Mouse (Mus musculus) intestine, postnatal 0 days (tissue): ENCODE data around the gene Ssrp1. TPM values are rescaled to one million over a fixed set of nuclear protein-coding genes. Genes with fewer than 3 reads are reported as not detected.
A peak's percentile ranks its signal among the peaks of the same experiment; 100 is the strongest.

ENCODE experiments used
- ATAC-seq: fragments of 200-750 bp; cut with Nextera tagmentation; 2 replicates; pipeline ENCODE4 v1.8.0; 2017; ENCODE audit warnings: mild to moderate bottlenecking, moderate TSS enrichment, moderate library complexity
- H3K27ac ChIP-seq: fragments of 300-500 bp; sonication (generic); 2 replicates; pipeline ENCODE4 v1.5.1; 2014; ENCODE audit warnings: mild to moderate bottlenecking, low read depth, low read length, moderate library complexity
- H3K27me3 ChIP-seq: fragments of 300-500 bp; sonication (generic); replicated peaks from 2 replicates; pipeline ENCODE4 v1.6.1; 2014; ENCODE audit warnings: low read length, mixed read lengths; ENCODE audit not compliant: control insufficient read depth, insufficient read depth
- H3K36me3 ChIP-seq: fragments of 300-500 bp; sonication (generic); 2 replicates; pipeline ENCODE4 v1.6.1; 2014; ENCODE audit warnings: mild to moderate bottlenecking, moderate library complexity; ENCODE audit not compliant: control insufficient read depth, insufficient read depth
- H3K4me1 ChIP-seq: fragments of 300-500 bp; sonication (generic); replicated peaks from 2 replicates; pipeline ENCODE4 v1.6.1; 2014; ENCODE audit warnings: antibody characterized with exemption, low read length, mixed read lengths; ENCODE audit not compliant: control insufficient read depth, insufficient read depth
- H3K4me2 ChIP-seq: fragments of 300-500 bp; sonication (generic); replicated peaks from 2 replicates; pipeline ENCODE4 v1.6.1; 2014; ENCODE audit warnings: low read depth, mild to moderate bottlenecking, moderate library complexity
- H3K4me3 ChIP-seq: fragments of 300-500 bp; sonication (generic); 2 replicates; pipeline ENCODE4 v1.5.1; 2014; ENCODE audit warnings: low read depth, low read length
- H3K9ac ChIP-seq: fragments of 300-500 bp; sonication (generic); 2 replicates; pipeline ENCODE4 v1.6.1; 2014; ENCODE audit warnings: mild to moderate bottlenecking, low read depth, low read length
- H3K9me3 ChIP-seq: fragments of 300-500 bp; sonication (generic); 2 replicates; pipeline ENCODE4 v1.6.1; 2016; ENCODE audit warnings: mixed run types; ENCODE audit not compliant: control insufficient read depth
- CTCF ChIP-seq: sonication (generic); IDR thresholded peaks from 2 replicates; pipeline ENCODE4 v1.5.1; 2016; ENCODE audit warnings: low read depth, mild to moderate bottlenecking, control low read depth, antibody characterized with exemption, moderate library complexity
- WGBS: fragments of 180-500 bp; shearing (Covaris S2); extraction: QIAGEN DNeasy Blood & Tissue Kit; methylation state at CpG from one replicate; pipeline ENCODE4 v1.1.7; 2014; 5-methylcytosine and 5-hydroxymethylcytosine counted together
- polyA plus RNA-seq: library from polyadenylated mRNA; unstranded; fragments of >200 nt; fragmentation: Nextera tagmentation; extraction: Ambion mirVana; gene quantifications from 2 replicates; pipeline ENCODE4 v1.2.1, GENCODE M21; 2015

The Ssrp1 gene
- polyA plus RNA-seq, 1 experiment from 2014 or later = 71.9 TPM

DNA sequence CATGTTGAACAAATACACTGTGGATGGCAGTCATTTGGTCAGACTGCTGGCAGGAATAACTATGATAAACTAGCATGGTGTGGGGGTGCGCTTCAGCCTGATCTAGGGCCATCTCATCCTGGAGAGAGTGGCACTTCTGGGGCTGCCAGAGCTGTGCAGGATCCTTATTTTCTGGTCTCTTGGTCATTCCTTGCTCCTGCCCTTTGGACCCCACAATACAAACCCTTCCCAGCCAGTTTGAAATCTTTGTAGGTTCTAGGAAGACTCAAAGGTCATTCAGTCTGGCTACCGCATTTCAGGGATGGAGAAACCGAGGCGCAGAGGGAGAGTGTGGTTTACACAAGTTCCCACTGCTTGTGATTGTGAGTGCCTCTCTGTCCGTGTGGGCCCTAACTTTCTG is 29.9 kb downstream of the Ssrp1 start:
- TF ChIP-seq CTCF = no peak
- H3K9ac ChIP-seq = no peak overlapping the region
- no peaks in the 10 kb centered on the region for H3K27me3 ChIP-seq
- WGBS = 77% methylated on average over 5 of the region's 5 CpGs
- H3K4me1 ChIP-seq = peaks cover 20% of the 10 kb centered on the region; the same call in 1 of the 2 replicates
- 0 out of 2 replicates have a peak, but pooled peaks have one; percentile 15 for ATAC-seq
- H3K9me3 ChIP-seq = no peaks in the 10 kb centered on the region
- H3K4me3 ChIP-seq = no peak overlapping the region
- no peak overlapping the region for H3K4me2 ChIP-seq
- peaks cover 63% of the 10 kb centered on the region for H3K36me3 ChIP-seq
- peak overlapping the region; percentile 54 for H3K27ac ChIP-seq

DNA sequence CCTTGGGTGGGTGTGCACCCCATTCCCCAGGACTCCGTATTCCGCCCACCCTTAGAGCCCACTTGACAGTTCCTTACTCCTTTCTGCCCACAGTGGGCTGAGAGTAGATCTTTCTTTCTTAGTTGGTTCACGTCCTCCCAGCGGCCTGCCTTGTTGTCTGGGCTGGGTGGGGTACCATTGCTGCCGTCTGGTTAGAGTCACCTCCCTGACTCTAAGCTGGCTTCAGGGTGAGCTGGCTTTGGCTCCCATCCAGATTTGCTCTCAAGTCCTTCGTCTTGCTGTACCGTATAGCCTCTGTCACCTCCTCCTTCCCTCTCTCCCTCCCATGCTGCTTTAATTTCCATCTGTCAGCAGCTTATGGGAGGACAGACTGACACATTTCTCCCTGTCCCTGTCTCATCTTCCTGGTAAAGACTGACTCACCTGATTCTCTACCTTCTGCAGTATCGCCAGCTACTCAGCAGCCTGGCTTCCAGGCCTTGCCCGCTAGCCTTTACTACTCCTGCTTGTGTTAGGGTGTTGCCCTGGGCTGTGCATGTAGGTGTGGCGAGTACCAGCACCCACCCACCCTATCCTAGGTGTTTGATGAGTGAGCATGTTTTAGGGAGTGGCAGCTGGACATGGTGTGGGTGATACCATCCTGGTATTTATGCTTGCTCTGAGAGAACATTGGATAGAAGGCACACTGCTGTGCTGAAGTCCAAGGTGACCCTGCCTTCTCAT is 31.0 kb downstream of the Ssrp1 start:
- Histone ChIP-seq H3K27ac (peak overlapping the region; percentile 54), H3K36me3 (peaks cover 60% of the 10 kb centered on the region), H3K4me3 (no peak overlapping the region), H3K9me3 (no peaks in the 10 kb centered on the region), H3K9ac (no peak overlapping the region), H3K4me2 (no peak overlapping the region), H3K4me1 (peaks cover 20% of the 10 kb centered on the region; the same call in 1 of the 2 replicates), H3K27me3 (no peaks in the 10 kb centered on the region)
- 43% methylated on average over 10 of the region's 10 CpGs for WGBS
- TF ChIP-seq CTCF = no peak
- peak; percentile 55 for ATAC-seq

DNA sequence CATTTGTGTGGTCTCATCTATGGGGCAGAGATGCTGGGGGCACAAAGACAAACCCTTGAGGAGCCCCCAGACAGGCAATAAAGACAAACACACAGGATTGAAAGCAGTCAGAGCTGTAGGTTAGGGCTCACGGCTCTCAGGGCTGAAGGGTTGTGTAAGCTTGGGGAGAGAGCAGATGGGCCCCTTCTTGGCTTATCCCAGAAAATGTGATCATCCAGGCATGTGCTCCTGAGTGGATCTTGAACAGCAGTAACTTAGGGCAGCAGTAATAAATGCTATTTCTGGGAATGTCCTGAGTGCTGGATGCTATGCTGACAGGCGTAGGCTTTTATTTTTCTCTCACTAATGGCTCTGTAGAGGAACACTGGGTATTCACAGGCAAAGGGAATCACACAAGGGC is 31.6 kb downstream of the Ssrp1 start:
- ATAC-seq = peak; percentile 12; the same call in 1 of the 2 replicates
- no peak for TF ChIP-seq CTCF
- Histone ChIP-seq H3K9me3 (no peaks in the 10 kb centered on the region), H3K4me1 (peaks cover 20% of the 10 kb centered on the region; the same call in 1 of the 2 replicates), H3K27me3 (no peaks in the 10 kb centered on the region), H3K4me2 (no peak overlapping the region), H3K4me3 (no peak overlapping the region), H3K27ac (peak overlapping the region; percentile 54; the same call in 1 of the 2 replicates), H3K9ac (no peak overlapping the region), H3K36me3 (peaks cover 54% of the 10 kb centered on the region)
- 65% methylated on average over 2 of the region's 2 CpGs for WGBS

DNA sequence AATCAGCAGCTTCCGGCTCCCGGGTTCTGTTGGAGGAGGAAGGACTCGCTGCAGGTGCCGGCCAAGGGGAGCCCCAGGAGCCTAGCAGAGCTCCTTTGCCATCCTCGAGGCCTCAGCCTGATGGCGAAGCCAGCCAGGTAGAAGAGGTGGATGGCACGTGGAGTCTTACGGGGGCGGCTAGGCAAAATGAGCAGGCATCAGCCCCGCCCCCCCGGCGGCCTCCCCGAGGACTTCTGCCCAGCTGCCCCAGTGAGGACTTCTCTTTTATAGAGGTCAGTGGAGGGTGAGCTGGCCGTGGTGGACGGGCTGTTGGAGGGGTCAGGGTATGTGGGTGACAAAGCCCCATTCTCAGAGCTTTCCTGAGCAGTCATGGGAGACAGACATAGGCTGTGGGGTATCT is 33.1 kb downstream of the Ssrp1 start:
- no peak overlapping the region for H3K27ac ChIP-seq
- no peak overlapping the region for H3K4me3 ChIP-seq
- H3K9ac ChIP-seq = no peak overlapping the region
- H3K4me2 ChIP-seq = no peak overlapping the region
- H3K9me3 ChIP-seq = no peaks in the 10 kb centered on the region
- WGBS = 82% methylated on average over 15 of the region's 15 CpGs
- no peak for TF ChIP-seq CTCF
- H3K27me3 ChIP-seq = no peaks in the 10 kb centered on the region
- peaks cover 20% of the 10 kb centered on the region; the same call in 1 of the 2 replicates for H3K4me1 ChIP-seq
- no peak for ATAC-seq
- peaks cover 52% of the 10 kb centered on the region; the same call in 1 of the 2 replicates for H3K36me3 ChIP-seq

DNA sequence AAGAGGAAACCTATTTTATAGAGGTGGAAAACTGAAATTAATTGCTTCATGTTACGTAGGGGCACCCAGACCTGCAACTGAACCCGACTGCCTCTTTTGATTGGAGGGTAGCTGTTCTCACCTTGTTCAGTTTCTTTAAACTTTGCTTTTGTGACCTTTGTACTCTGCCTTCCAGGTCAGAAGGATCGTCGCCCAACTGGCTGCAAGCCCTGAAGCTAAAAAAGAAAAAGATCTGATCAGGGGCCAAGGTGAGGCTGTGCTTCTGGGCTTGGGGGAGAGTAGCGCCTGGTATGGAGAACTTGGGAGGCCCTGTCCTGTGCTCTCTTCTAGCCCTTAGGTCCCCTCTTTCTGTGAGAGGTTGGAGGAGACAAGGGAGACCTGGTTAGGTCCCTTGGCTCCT is 34.9 kb downstream of the Ssrp1 start:
- H3K9me3 ChIP-seq = no peaks in the 10 kb centered on the region
- peak overlapping the region; percentile 32; the same call in 1 of the 2 replicates for H3K4me2 ChIP-seq
- no peak for TF ChIP-seq CTCF
- H3K4me1 ChIP-seq = peaks cover 15% of the 10 kb centered on the region; the same call in 1 of the 2 replicates
- peaks cover 40% of the 10 kb centered on the region; the same call in 1 of the 2 replicates for H3K36me3 ChIP-seq
- WGBS = 53% methylated on average over 5 of the region's 5 CpGs
- no peak for ATAC-seq
- H3K4me3 ChIP-seq = no peak overlapping the region
- no peak overlapping the region for H3K9ac ChIP-seq
- no peaks in the 10 kb centered on the region for H3K27me3 ChIP-seq
- H3K27ac ChIP-seq = peak overlapping the region; percentile 60

DNA sequence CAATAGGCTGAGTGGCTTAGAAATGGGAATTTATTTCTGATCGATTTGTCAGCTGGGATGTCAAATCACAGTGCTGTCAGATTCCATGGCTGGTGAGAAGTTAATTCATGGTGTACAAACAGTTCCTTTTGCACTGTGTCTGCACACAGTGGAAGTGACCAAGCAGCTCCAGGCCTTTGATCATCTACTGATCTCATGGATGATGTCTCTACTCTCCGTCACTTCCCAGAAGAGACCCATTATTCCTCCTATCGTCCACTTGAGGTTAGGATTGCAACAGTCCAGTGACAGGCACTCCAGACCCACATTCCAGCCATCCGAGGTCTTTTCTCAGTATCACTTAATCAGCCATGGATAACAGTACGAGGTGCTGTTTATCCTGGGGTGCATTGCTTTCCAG is 36.7 kb downstream of the Ssrp1 start:
- Histone ChIP-seq H3K4me3 (no peak overlapping the region), H3K4me2 (no peak overlapping the region), H3K27ac (peak overlapping the region; percentile 41; the same call in 1 of the 2 replicates), H3K4me1 (peaks cover 5% of the 10 kb centered on the region; the same call in 1 of the 2 replicates), H3K27me3 (no peaks in the 10 kb centered on the region), H3K9ac (no peak overlapping the region), H3K9me3 (no peaks in the 10 kb centered on the region), H3K36me3 (peaks cover 36% of the 10 kb centered on the region; the same call in 1 of the 2 replicates)
- 72% methylated on average over 5 of the region's 5 CpGs for WGBS
- peak; percentile 13 for ATAC-seq
- TF ChIP-seq CTCF = no peak
